ENCODE assay signal across 21 mouse cellular contexts in genomic region chr12:26128851-26129250, GRCm38 (mm10).
"Had no signal": no experiment of that assay in that cellular context is flagged by ENCODE, and none has a peak within 500 bp of the region (broad histone marks: within the 10 kb centered on the region; RNA-seq: fewer than 3 reads in every experiment).

No protein-coding gene starts in this region.

- H3K9me3 ChIP-seq: kidney, embryonic 15.5 days; limb, embryonic 10.5 days; limb, embryonic 13.5 days; liver, embryonic 12.5 days; liver, embryonic 15.5 days; midbrain, embryonic 12.5 days; midbrain, embryonic 15.5 days; neural tube, embryonic 13.5 days had no signal

- H3K9ac ChIP-seq: kidney, embryonic 15.5 days; limb, embryonic 13.5 days; liver, embryonic 12.5 days; liver, embryonic 15.5 days; midbrain, embryonic 12.5 days; midbrain, embryonic 15.5 days; neural tube, embryonic 13.5 days had no signal

- H3K27me3 ChIP-seq: kidney, embryonic 15.5 days; limb, embryonic 13.5 days; liver, embryonic 12.5 days; liver, embryonic 15.5 days; midbrain, embryonic 12.5 days; midbrain, embryonic 15.5 days; neural tube, embryonic 13.5 days had no signal

- H3K4me3 ChIP-seq: kidney, embryonic 15.5 days; limb, embryonic 10.5 days; limb, embryonic 13.5 days; liver, embryonic 12.5 days; liver, embryonic 15.5 days; midbrain, embryonic 12.5 days; midbrain, embryonic 15.5 days; neural tube, embryonic 13.5 days had no signal

- H3K4me2 ChIP-seq: kidney, embryonic 15.5 days; limb, embryonic 13.5 days; liver, embryonic 12.5 days; liver, embryonic 15.5 days; midbrain, embryonic 12.5 days; midbrain, embryonic 15.5 days; neural tube, embryonic 13.5 days had no signal

- ATAC-seq: intestine, postnatal 0 days; liver, embryonic 12.5 days; midbrain, embryonic 15.5 days had no signal

- H3K27ac ChIP-seq: kidney, embryonic 15.5 days; limb, embryonic 10.5 days; limb, embryonic 13.5 days; liver, embryonic 12.5 days; liver, embryonic 15.5 days; macrophage; midbrain, embryonic 12.5 days; midbrain, embryonic 15.5 days; neural tube, embryonic 13.5 days; stomach, postnatal 0 days had no signal

- H3K36me3 ChIP-seq: kidney, embryonic 15.5 days; limb, embryonic 10.5 days; limb, embryonic 13.5 days; liver, embryonic 12.5 days; liver, embryonic 15.5 days; midbrain, embryonic 12.5 days; midbrain, embryonic 15.5 days; neural tube, embryonic 13.5 days had no signal

- DNase-seq: kidney, adult 2 months; kidney, postnatal 10 days; kidney, postnatal 4 days; layer of hippocampus, postnatal 36 days; liver; lung, adult 18-20 months; retina, postnatal 1 day; thymus, adult 2 months; thymus, postnatal 14 days; thymus, postnatal 4 days had no signal

- H3K4me1 ChIP-seq: kidney, embryonic 15.5 days; limb, embryonic 10.5 days; limb, embryonic 13.5 days; liver, embryonic 12.5 days; liver, embryonic 15.5 days had no signal
